Mouse (Mus musculus) ES-CJ7 (cell line): ENCODE measurements around the gene Rpl18.

ENCODE experiments used
- DNase-seq: peaks from one replicate; pipeline ENCODE4 v3.0.0; 2011; ENCODE audit warnings: low read depth, low spot score

Gene Rpl18

GRCm38 (mm10) chr7:45700301-45701015 lies 14.8 kb upstream of the Rpl18 start:
- peak; percentile 87 for DNase-seq

GRCm38 (mm10) chr7:45701072-45701471 lies 14.2 kb upstream of the Rpl18 start:
- DNase-seq: no peak

GRCm38 (mm10) chr7:45701607-45702006 lies 13.7 kb upstream of the Rpl18 start:
- no peak for DNase-seq

- DNase-seq: no peak
Observed at GRCm38 (mm10) chr7:45702316-45702715, 12.9 kb upstream of the Rpl18 start.

GRCm38 (mm10) chr7:45702809-45703520 lies 12.3 kb upstream of the Rpl18 start:
- DNase-seq: no peak

GRCm38 (mm10) chr7:45703521-45704033 lies 11.7 kb upstream of the Rpl18 start:
- no peak for DNase-seq

- DNase-seq: peak; percentile 69
Observed at GRCm38 (mm10) chr7:45704046-45704559, 11.2 kb upstream of the Rpl18 start.

- peak; percentile 99 for DNase-seq
Observed at GRCm38 (mm10) chr7:45704730-45705442, 10.4 kb upstream of the Rpl18 start, which contains the start of gene Dbp. Dbp (plus strand) TSS chr7:45705088.

- DNase-seq: no peak
Observed at GRCm38 (mm10) chr7:45705443-45705864, 9.8 kb upstream of the Rpl18 start.

- peak; percentile 79 for DNase-seq
Observed at GRCm38 (mm10) chr7:45705873-45706281, 9.4 kb upstream of the Rpl18 start.

GRCm38 (mm10) chr7:45706721-45707241 lies 8.5 kb upstream of the Rpl18 start:
- DNase-seq: peak; percentile 75

- DNase-seq: peak; percentile 95
Observed at GRCm38 (mm10) chr7:45707375-45707967, 7.8 kb upstream of the Rpl18 start.

GRCm38 (mm10) chr7:45708221-45708761 lies 7.0 kb upstream of the Rpl18 start:
- peak; percentile 61 for DNase-seq

GRCm38 (mm10) chr7:45709036-45709435 lies 6.2 kb upstream of the Rpl18 start:
- DNase-seq: peak; percentile 85

- no peak for DNase-seq
Observed at GRCm38 (mm10) chr7:45709677-45710355, 5.4 kb upstream of the Rpl18 start.

GRCm38 (mm10) chr7:45710477-45711191 lies 4.6 kb upstream of the Rpl18 start:
- DNase-seq: no peak

GRCm38 (mm10) chr7:45711316-45712021 lies 3.8 kb upstream of the Rpl18 start:
- no peak for DNase-seq

GRCm38 (mm10) chr7:45712022-45712757 lies 3.1 kb upstream of the Rpl18 start:
- DNase-seq: no peak
